Mouse (Mus musculus) urinary bladder, adult 2 months (tissue): ENCODE measurements around the gene Gm136. TPM values are rescaled to one million over a fixed set of nuclear protein-coding genes. Genes with fewer than 3 reads are reported as not detected.

Source experiments
- DNase-seq: peaks from one replicate; pipeline ENCODE4 v3.0.0; 2022; ENCODE audit warnings: low spot score
- polyA plus RNA-seq: library from polyadenylated mRNA; depleted of rRNA; stranded (reverse); fragments of >200 nt; gene quantifications from 2 replicates; pipeline ENCODE4 v1.2.3, GENCODE M21; 2012; rRNA removed

The Gm136 gene
- polyA plus RNA-seq, 1 experiment: not detected

DNA sequence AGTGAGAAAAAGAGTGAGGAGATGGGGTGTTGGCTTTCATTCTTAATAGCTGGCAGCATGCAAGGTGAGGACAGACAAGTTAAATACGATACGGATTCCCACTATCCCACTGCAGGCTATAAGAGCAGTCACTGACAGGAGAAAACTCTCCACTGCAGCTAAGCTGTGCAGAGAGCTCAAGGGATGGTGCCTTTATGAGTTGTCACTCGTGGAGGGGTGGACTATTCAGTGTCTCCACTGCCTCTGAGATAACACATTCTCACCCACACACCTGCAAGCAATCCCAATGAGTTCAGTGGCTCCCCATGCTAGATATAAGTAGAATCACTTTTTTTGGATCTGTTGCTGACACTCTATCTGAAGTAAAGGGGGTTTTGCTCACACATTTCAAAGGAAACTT, 47.9 kb downstream of the Gm136 start:
- DNase-seq: no peak

- no peak for DNase-seq
These were observed 48.8 kb downstream of the Gm136 start for GRCm38 (mm10) chr4:34707248-34707647.

- DNase-seq: no peak
These were observed 53.0 kb downstream of the Gm136 start for GRCm38 (mm10) chr4:34703029-34703428.

GRCm38 (mm10) chr4:34702231-34702630, 53.8 kb downstream of the Gm136 start:
- no peak for DNase-seq

DNA sequence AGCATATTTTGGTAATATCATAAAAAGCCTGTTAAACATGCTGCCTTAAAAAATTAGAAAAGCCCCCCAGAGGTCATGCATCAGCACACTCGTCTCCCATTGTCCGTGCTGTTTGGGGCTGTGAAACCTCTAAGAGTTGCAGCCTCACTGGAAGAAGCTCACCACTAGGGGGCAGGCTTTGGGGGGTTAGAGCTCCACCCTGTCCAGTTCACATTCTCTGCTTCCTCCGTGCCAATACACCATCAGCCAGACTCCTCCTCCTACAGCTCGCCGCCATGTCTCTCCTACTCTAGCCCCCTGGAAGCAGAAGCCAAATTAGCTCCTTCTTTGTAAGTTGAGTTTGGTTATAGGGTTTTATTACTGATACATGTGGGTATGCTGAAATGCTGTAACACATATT, 54.5 kb downstream of the Gm136 start:
- peak; percentile 37 for DNase-seq

Other genes with a start within 250 kb of the Gm136 start
- 50.6 and 55.6 TPM in 2 replicates for gene Akirin2, start 205.3 kb downstream of the Gm136 start, polyA plus RNA-seq
- 34.3 and 35.3 TPM in 2 replicates for gene Orc3, start 141.3 kb downstream of the Gm136 start, polyA plus RNA-seq
- 27.7 and 34.6 TPM in 2 replicates for gene Rars2, start 141.3 kb downstream of the Gm136 start, polyA plus RNA-seq
- 28.1 and 32.5 TPM in 2 replicates for gene Slc35a1, start 68.8 kb downstream of the Gm136 start, polyA plus RNA-seq
- 0.62 and 1.2 TPM in 2 replicates for gene Cfap206, start 26.1 kb downstream of the Gm136 start, polyA plus RNA-seq
- 29.1 and 32.1 TPM in 2 replicates for gene Smim8, start 22.2 kb upstream of the Gm136 start, polyA plus RNA-seq
- 5.8 and 7.9 TPM in 2 replicates for gene Zfp292, start 126.7 kb upstream of the Gm136 start, polyA plus RNA-seq
- not detected in 2 replicates for gene Cga, start 137.5 kb upstream of the Gm136 start, polyA plus RNA-seq